Mouse (Mus musculus): ENCODE data around the gene Tbc1d22a. TPM values are rescaled to one million over a fixed set of nuclear protein-coding genes. Genes with fewer than 3 reads are reported as not detected.

Tbc1d22a gene
- total and polyA plus RNA-seq, 3 experiments: 15.1 to 21.1 TPM; not detected in 1

DNA sequence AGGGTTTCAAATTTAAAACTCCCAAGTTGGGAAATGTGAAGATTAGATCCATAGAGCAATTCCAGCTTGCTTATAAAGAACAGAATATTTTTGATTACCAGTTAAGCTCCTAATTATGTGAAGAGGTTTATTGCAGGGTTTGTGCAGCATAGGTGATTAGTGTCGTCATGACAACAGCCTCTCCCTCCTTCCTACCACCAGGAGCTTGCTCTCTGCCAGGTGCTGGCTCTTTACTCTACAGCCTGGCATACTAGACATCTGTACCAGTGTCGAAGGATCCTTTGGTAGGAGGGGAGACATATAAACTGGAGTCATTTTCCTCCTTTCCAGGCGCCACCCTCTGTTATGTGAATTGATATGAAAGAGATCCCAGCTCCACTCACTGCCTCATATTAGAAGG, 132.3 kb downstream of the Tbc1d22a start:
- Histone ChIP-seq H3K4me1 (ENCODE audit: control insufficient read depth in 1 of 2, insufficient read depth in 2 of 2, low read length in 2 of 2) (no peaks in the 10 kb centered on the region), H3K36me3 (ENCODE audit: control insufficient read depth in 1 of 2, insufficient read depth in 2 of 2, low read length in 2 of 2) (no peaks in the 10 kb centered on the region), H3K9me3 (replicated peaks; ENCODE audit: insufficient read depth, low read length) (no peaks in the 10 kb centered on the region), H3K27me3 (ENCODE audit: control insufficient read depth in 1 of 2, insufficient read depth in 2 of 2, low read length in 2 of 2) (no peaks in the 10 kb centered on the region), H3K27ac (ENCODE audit: control insufficient read depth, low read depth, low read length) (no peak overlapping the region), H3K9ac (ENCODE audit: control insufficient read depth, low read depth, low read length, poor library complexity, severe bottlenecking) (no peak overlapping the region), H3K79me2 (ENCODE audit: control insufficient read depth, insufficient read depth, low read length, poor library complexity) (no peaks in the 10 kb centered on the region), H3K4me3 (ENCODE audit: control insufficient read depth in 1 of 2, insufficient read depth in 1 of 2, low read depth in 2 of 2, low read length in 2 of 2) (no peak overlapping the region)
- DNase-seq (ENCODE audit: low read depth, low spot score): no peak
- no peak for TF ChIP-seq MXI1 (IDR thresholded peaks at IDR 0.05; ENCODE audit: low read depth, low read length)
- no peak for TF ChIP-seq ETS1 (IDR thresholded peaks at IDR 0.05; ENCODE audit: low read depth, low read length)
- no peak for TF ChIP-seq TAL1 (IDR thresholded peaks at IDR 0.05; ENCODE audit: low read length)
- no peak for TF ChIP-seq HCFC1 (IDR thresholded peaks at IDR 0.05; ENCODE audit: low read depth, low read length)
- TF ChIP-seq USF1 (IDR thresholded peaks at IDR 0.05; ENCODE audit: low read depth, low read length): no peak
- TF ChIP-seq GABPA (IDR thresholded peaks at IDR 0.05; ENCODE audit: low read depth, low read length): no peak
- no peak for TF ChIP-seq RAD21 (IDR thresholded peaks at IDR 0.05; ENCODE audit: low read depth, low read length)
- no peak for TF ChIP-seq ZNF384 (IDR thresholded peaks at IDR 0.05; ENCODE audit: low read depth, low read length)
- no peak for TF ChIP-seq TCF12 (IDR thresholded peaks at IDR 0.05; ENCODE audit: low read depth, low read length)
- no peak for TF ChIP-seq SIN3A (IDR thresholded peaks at IDR 0.05; ENCODE audit: low read length)
- no peak for TF ChIP-seq E2F4 (IDR thresholded peaks at IDR 0.05; ENCODE audit: borderline replicate concordance, low read depth, low read length)

DNA sequence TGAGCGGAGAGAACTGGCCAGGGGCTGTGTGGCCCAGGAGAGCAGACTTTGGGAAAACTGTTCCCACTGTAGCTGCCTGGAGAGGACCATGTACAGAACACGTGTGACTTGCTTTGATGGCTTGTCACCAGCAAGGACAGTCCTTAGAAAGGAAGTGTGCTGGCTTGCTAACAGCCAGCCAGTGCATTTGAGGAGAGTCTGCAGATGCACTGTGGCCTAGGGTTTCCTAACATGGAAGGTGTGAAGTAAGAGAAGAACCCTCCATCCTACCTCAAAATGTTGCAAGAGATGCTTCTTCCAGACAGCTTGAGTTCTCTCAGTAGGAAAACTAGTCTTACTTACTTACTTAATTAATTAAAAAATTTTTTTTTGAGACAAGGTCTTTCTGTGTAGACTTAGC, 140.7 kb downstream of the Tbc1d22a start:
- Histone ChIP-seq H3K27ac (ENCODE audit: control insufficient read depth, low read depth, low read length) (no peak overlapping the region), H3K9ac (ENCODE audit: control insufficient read depth, low read depth, low read length, poor library complexity, severe bottlenecking) (no peak overlapping the region), H3K4me1 (ENCODE audit: control insufficient read depth in 1 of 2, insufficient read depth in 2 of 2, low read length in 2 of 2) (peaks cover 0 to 3% of the 10 kb centered on the region in 2 experiments; a peak in 1 of 4 replicates), H3K79me2 (ENCODE audit: control insufficient read depth, insufficient read depth, low read length, poor library complexity) (no peaks in the 10 kb centered on the region), H3K27me3 (ENCODE audit: control insufficient read depth in 1 of 2, insufficient read depth in 2 of 2, low read length in 2 of 2) (no peaks in the 10 kb centered on the region), H3K4me3 (ENCODE audit: control insufficient read depth in 1 of 2, insufficient read depth in 1 of 2, low read depth in 2 of 2, low read length in 2 of 2) (no peak overlapping the region), H3K36me3 (ENCODE audit: control insufficient read depth in 1 of 2, insufficient read depth in 2 of 2, low read length in 2 of 2) (no peaks in the 10 kb centered on the region), H3K9me3 (replicated peaks; ENCODE audit: insufficient read depth, low read length) (no peaks in the 10 kb centered on the region)
- no peak for TF ChIP-seq POLR2A (IDR thresholded peaks at IDR 0.05; ENCODE audit: control insufficient read depth in 1 of 2, insufficient read depth in 1 of 2, low read depth in 1 of 2, low read length in 2 of 2, poor library complexity in 1 of 2)
- TF ChIP-seq SIN3A (IDR thresholded peaks at IDR 0.05; ENCODE audit: low read length): no peak
- TF ChIP-seq RCOR1 (IDR thresholded peaks at IDR 0.05; ENCODE audit: low read depth, low read length): no peak
- DNase-seq (ENCODE audit: low read depth, low spot score): no peak

DNA sequence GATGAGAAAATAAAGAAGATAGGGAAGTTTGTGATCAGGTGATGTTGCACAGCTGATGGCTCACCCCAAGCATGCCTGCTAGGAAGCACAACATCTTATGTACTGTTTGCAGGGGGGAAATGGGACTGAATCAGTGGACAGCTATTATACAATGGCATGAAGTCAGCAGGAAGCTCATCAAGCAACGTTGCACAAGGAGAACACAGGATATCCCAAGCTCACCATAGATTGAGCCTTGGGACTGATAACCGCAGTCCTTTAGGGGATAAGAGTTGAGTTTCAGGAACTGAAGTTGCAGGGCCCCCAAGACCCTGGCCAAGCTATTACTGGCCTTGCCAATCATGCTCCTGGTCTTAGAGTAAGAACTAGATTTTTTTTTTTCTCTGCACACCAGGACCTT, 141.6 kb downstream of the Tbc1d22a start:
- TF ChIP-seq GATA1 (IDR thresholded peaks at IDR 0.05; ENCODE audit: low read depth, low read length) (no peak), NRF1 (IDR thresholded peaks at IDR 0.05; ENCODE audit: insufficient read depth, low read depth, low read length, poor library complexity, severe bottlenecking) (no peak), TAL1 (IDR thresholded peaks at IDR 0.05; ENCODE audit: low read length) (no peak)
- no peaks in the 10 kb centered on the region for H3K9me3 ChIP-seq (replicated peaks; ENCODE audit: insufficient read depth, low read length)
- no peak overlapping the region for H3K4me3 ChIP-seq (ENCODE audit: control insufficient read depth in 1 of 2, insufficient read depth in 1 of 2, low read depth in 2 of 2, low read length in 2 of 2)

More for the DNA sequence above, 141.6 kb downstream of the Tbc1d22a start:
- H3K27me3 ChIP-seq (ENCODE audit: control insufficient read depth in 1 of 2, insufficient read depth in 2 of 2, low read length in 2 of 2): no peaks in the 10 kb centered on the region
- H3K79me2 ChIP-seq (ENCODE audit: control insufficient read depth, insufficient read depth, low read length, poor library complexity): no peaks in the 10 kb centered on the region
- no peak overlapping the region for H3K27ac ChIP-seq (ENCODE audit: control insufficient read depth, low read depth, low read length)
- no peak for DNase-seq (ENCODE audit: low read depth, low spot score)
- no peak overlapping the region for H3K9ac ChIP-seq (ENCODE audit: control insufficient read depth, low read depth, low read length, poor library complexity, severe bottlenecking)
- no peaks in the 10 kb centered on the region for H3K36me3 ChIP-seq (ENCODE audit: control insufficient read depth in 1 of 2, insufficient read depth in 2 of 2, low read length in 2 of 2)
- H3K4me1 ChIP-seq (ENCODE audit: control insufficient read depth in 1 of 2, insufficient read depth in 2 of 2, low read length in 2 of 2): peaks cover 0 to 3% of the 10 kb centered on the region in 2 experiments; a peak in 1 of 4 replicates

Data from MEL (cell line).